Mouse (Mus musculus) testis, postnatal 10 days (tissue): Measurements from ENCODE around the gene Hspb6.
A peak's percentile ranks its signal among the peaks of the same experiment; 100 is the strongest.

Experiments
- DNase-seq: peaks from one replicate; pipeline ENCODE4 v3.0.0; 2021; ENCODE audit warnings: low spot score

Gene Hspb6

GRCm38 (mm10) chr7:30553021-30553589 is 1.1 kb downstream of the Hspb6 start:
- DNase-seq: no peak

GRCm38 (mm10) chr7:30553810-30554584 is 2.0 kb downstream of the Hspb6 start:
- DNase-seq: no peak

- no peak for DNase-seq
These were observed 5.0 kb downstream of the Hspb6 start for GRCm38 (mm10) chr7:30556894-30557536.

DNA sequence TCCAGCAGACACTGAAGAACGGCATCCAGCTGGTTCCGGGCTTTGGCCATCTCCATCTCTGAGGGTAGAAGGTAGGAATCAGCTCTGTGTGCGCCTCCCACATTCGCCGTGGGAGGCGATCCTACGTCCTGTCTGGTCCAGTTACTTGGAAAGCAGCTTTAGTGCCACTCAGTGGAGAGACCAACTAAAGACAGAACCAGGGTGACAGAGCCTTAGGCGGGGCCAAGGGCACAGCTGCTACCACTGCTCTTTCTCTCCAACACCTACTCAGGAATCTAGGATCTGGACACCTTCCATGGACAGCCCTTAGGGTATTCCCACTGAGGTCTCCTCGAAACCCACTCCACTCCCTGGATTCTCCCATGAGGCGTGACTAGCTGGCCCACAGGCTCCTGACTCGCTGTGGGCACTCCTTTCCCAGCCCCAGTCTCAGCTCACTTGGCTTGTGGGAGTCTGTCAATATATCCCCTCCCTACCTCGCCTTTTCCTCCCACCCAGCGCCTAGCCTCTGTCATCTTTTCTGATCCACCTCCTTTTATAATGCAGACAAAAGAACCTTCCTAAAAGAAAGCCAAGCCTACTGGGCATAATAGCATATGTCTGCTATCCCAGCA is 6.0 kb downstream of the Hspb6 start:
- no peak for DNase-seq

- no peak for DNase-seq
These were observed 6.9 kb downstream of the Hspb6 start for GRCm38 (mm10) chr7:30558656-30559442.

GRCm38 (mm10) chr7:30559443-30559954 is 7.5 kb downstream of the Hspb6 start, which contains the start of gene Lin37:
Gene Lin37, minus strand, starts transcription at chr7:30559838.
- peak; percentile 92 for DNase-seq

- DNase-seq: no peak
These were observed 8.3 kb downstream of the Hspb6 start for GRCm38 (mm10) chr7:30560296-30560695.

DNA sequence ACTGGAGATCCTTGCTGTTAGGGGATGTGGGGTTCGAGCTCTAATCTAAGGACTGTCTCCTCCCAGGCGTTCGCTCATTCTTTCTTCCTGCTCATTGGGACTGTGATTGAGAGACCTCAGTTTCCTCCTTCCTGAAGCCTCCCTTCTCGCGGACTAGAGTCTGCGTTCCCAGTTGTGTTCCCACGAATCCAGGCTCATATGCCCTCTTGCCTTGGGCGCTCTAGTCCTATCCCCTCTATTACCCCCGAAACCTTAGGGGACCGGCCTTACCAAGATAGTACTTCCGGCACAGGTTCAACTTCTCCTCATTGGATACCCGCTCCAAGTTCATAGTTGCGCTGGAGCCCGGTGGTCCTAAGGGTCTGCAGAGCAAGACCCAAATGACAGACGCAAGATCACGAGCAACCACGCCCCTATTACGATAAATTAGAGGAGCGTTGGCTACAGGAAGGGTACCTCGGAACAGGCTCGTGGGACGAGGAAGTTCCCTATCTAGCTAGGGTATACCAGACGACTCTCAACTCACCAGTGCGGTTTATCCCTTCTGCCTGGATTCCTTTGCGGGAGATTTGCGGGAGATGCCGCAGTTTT is 10.6 kb downstream of the Hspb6 start:
- DNase-seq: no peak

GRCm38 (mm10) chr7:30563117-30563905 is 11.3 kb downstream of the Hspb6 start, which contains the start of the genes U2af1l4, Gm49396 and Psenen:
Gene U2af1l4, plus strand, starts transcription at chr7:30563301.
Gene Gm49396, plus strand, starts transcription at chr7:30563344.
Gene Psenen, minus strand, starts transcription at chr7:30563627.
- DNase-seq: peak; percentile 96

DNA sequence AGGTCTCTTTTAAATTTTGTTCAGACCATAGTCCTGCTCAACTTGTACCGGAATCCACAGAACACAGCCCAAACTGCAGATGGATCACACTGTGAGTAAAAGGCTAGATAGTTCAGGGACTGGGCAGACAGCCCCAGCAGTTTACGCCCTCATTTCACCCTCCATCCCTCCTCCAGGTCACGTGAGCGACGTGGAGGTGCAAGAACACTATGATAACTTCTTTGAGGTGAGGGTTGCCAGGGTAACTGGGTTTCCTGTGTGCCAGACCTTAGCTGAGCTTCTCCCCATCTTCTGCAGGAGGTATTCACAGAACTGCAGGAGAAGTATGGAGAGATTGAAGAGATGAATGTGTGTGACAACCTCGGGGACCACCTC is 11.9 kb downstream of the Hspb6 start:
- DNase-seq: no peak

DNA sequence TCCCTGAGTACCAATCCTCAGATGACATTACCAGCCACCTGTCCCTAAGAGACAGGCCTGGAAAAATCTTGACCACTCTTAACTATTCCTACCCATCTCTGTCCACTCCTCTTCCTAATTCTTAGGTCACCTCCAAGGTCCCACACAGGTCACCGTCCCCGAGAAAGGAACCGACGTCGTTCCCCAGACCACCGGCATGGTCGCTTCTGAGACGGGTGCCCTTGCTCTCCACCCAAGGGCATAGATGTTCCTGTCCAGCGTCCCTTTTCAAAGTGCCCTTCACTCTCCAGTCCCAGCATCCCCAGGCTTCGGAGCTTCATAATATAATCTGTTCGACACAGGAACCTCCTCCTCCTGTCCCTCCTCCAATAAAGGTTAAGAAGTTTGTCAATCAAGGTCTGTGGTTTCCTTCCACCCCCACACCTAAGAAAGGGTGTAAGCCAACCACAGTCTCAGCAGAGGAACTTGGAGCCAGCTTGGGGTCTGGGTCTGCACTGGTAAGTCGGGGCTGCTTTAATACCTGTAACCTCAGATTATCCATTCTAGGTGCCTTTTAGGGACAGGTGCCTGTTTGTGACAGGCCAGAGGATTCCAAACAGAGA is 13.1 kb downstream of the Hspb6 start, which contains the start of gene Igflr1:
Igflr1 (plus strand) TSS at position 458 of the 602 bp plus-strand sequence.
- DNase-seq: no peak

- DNase-seq: no peak
These were observed 14.1 kb downstream of the Hspb6 start for GRCm38 (mm10) chr7:30566033-30566432.

DNA sequence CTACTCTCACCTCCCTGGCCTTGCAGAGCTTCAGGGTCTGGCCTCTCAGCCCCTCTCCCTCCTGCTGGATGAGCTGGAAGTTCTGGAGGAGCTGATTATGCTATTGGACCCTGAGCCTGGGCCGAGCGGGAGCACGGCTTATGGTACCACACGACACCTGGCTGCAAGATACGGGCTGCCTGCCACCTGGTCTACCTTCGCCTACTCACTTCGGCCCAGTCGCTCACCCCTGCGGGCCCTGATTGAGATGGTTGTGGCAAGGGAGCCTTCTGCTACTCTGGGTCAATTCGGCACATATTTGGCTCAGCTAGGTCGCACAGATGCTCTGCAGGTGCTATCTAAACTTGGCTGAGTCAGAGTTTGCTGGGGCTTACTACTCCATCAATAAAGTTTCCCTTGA is 15.6 kb downstream of the Hspb6 start:
- DNase-seq: no peak

DNA sequence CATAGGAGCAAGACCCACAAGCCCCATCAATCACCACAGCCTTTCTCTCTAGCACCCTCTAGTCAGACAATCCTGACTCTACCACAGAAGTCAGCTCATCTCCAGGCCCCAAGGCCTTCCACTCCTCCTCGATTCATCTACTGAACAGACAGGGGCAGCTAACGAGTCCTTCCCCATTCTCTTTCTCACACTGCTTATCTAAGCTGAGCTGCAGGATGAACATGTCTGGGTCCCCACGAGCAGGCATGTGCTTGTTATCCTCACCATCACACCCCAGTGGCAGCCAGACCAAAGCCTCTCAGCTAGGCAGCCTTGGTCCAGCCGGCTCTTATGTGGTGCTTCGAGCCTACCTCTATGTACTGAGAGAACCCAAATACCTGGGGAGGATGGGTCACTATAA is 20.4 kb downstream of the Hspb6 start:
- no peak for DNase-seq

GRCm38 (mm10) chr7:30572969-30573368 is 21.0 kb downstream of the Hspb6 start:
- DNase-seq: peak; percentile 77

DNA sequence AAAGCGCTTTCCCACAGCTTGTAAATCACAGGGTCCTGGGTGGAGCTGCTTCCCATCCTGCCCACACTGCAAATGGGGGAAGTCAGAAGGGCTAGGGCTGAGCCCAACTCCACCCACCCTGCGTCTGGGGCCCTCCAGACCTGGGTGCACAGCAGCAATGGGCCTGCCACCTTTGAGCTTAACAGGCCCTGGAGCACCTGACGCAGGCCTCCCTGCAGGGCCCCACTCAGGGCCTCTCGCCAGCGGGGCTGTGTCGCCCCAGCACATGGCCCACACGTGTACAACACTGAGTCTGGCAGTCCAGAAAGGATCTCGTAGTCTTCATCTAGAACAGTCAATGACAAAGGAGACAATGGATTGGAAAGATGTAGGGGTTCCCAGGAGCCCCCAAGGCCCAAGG is 28.0 kb downstream of the Hspb6 start:
- DNase-seq: no peak

- DNase-seq: peak; percentile 45
These were observed 29.6 kb downstream of the Hspb6 start for GRCm38 (mm10) chr7:30581547-30581946.

DNA sequence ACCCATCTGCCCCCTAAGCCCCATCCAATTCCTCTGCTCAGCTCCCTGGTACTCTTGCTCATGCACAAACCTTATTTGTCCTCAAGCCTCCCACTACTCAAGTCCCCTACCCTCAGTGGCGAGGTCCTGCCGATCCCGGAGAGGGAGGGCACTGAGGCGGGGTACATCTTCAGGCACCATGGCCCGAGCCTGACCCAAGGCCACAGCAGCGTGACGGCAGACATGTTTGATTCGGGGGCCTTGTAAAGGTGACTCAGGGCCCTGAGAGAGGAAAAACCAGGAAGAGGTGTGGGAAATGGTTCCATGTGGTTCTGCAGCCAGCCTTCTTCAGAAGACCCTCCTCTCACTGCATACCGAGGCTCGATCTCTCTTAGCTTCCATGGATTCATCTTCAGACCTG is 32.4 kb downstream of the Hspb6 start:
- peak; percentile 41 for DNase-seq

DNA sequence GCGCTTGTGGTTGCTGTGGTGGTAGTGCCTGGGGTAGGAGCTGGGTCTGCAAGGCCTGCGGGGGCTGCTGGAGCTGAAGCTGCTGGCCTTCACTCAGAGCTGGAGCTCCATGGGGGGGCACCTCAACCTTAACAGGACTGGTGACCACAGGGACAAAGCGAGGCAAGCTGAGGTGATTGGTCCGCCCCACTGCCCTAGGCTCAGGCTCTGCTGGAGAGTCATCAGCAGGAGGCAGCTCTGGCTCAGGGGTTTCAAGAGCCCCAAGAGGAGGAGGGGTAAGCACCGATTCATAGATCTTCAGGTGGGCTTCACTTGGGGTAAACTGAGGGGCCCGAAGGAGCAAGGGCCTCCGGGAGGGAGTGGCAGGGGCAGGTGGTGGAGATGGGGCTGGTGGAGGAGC is 33.2 kb downstream of the Hspb6 start:
- peak; percentile 42 for DNase-seq
